Mouse (Mus musculus): ENCODE measurements around the gene Thyn1.

The Thyn1 gene

DNA sequence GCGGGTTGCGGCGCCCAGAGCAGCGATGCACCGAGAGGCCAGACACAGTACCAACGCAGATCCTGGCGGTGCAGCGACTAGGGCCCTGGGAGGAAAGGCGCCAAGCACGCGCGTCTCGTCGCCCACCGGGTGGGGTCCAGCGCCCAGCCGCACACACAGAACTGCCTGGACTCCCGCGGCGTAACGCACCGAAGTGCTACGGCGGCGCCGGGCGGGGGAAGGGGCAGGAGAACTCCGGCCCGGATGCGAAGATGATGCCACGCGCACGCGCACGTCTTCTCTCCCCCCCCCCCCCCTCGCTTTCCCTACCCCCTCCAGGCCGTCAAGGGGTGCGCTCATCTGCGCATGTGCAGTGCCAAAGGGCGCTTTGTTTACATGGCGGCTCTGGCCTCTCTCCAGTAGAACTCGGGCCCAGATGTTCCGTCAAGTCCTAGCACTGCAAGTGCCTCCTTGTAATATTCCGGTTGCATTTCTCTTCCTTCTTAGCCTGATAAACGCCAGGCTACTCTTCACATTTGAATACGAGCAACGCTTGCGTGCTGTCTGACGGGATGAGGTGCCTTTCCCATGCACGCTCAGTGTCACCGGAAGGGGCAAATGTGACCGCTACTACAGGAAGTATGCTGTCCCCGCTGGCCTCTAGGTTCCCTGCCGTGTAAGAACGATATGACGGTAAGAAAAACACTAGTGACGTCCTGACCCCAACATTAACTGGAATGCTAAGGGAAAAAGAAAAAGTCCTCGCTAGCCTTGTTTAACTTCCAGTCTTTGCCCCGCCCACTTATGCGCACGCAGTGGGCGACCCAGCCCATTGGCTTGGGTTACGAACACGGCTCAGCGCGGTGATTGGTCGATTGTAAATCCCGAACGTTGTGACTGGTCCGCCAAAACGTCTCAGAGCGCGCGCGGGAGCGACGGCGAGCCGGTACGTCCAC is 30.6 kb downstream of the Thyn1 start, which contains the start of the genes Vps26b and Ncapd3:
Gene Vps26b (minus strand): TSS at position 238 of the 935 bp plus-strand sequence.
Gene Ncapd3 (plus strand): TSS at position 348 of the 935 bp plus-strand sequence.
- peak; percentile 96 for DNase-seq (ENCODE audit: low read depth, low spot score)

DNA sequence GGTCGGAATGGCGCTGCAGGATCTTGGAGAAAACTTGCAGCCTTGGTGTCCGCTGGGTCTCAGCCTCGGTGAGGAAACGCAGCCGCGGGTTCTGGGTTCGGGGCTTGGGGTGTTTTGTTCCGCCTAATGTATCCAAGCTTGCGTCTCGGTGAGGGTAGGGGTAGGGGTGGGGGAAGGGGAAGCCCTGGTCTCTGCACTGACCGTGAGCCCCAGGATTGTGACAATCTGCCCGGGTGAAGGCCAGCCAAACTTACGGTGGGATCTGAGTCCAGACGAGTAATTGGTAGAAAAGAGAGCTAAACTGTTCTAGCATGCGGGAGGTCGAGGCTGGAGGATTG is 31.2 kb downstream of the Thyn1 start:
- no peak for DNase-seq (ENCODE audit: low read depth, low spot score)

DNA sequence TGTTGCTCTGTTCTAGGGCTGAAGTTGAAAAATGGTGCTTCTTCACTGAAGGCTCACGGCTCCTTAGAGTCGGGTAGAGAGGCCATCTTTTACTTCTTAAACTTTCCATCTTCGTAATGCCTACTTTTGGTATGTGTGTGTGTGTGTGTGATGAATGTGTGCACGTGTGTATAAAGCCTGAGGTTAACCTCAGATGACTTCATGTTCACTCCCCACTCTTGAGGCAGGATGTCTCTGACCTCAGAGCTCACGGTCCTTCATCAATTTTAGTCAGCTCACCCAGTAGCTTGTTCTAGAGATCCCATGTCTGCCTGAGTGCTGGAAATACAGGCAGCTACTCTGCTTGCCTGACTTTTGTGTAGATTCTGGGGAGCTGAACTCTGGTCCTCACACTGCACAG is 44.4 kb downstream of the Thyn1 start:
- DNase-seq (ENCODE audit: low read depth, low spot score), result no peak

DNA sequence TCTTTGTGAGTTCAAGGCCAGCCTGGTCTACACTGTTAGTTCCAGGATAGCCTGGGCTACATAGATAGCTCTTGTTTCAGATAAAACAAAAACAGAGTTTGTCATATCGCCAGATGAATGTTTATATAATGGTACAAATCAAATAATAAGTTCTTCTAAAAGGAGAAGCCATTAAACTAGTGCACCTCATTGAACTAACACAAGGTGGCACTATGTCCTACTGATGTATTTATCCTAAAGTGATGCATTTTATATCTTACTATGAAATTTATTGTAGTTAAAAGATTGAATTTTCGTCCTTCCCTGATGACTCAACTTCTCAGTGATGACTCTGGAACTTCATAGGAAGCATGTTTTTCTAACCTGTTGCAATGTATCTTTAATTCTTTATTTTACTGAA is 50.0 kb downstream of the Thyn1 start:
- no peak for DNase-seq (ENCODE audit: low read depth, low spot score)
